Mouse (Mus musculus) ovary, postnatal 10 days (tissue): ENCODE results near the gene Fam196b.

Experiments
- DNase-seq: peaks from one replicate; pipeline ENCODE4 v3.0.0; 2022; ENCODE audit warnings: low spot score

The Fam196b gene

GRCm38 (mm10) chr11:34405311-34405710, 90.7 kb downstream of the Fam196b start:
- DNase-seq, result no peak

- no peak for DNase-seq
Measured at GRCm38 (mm10) chr11:34406309-34406708, 91.7 kb downstream of the Fam196b start.

GRCm38 (mm10) chr11:34406850-34407249, 92.2 kb downstream of the Fam196b start:
- no peak for DNase-seq

GRCm38 (mm10) chr11:34415884-34416618, 101.4 kb downstream of the Fam196b start:
- no peak for DNase-seq

- no peak for DNase-seq
Measured at GRCm38 (mm10) chr11:34416619-34416979, 102.0 kb downstream of the Fam196b start.

GRCm38 (mm10) chr11:34421061-34421460, 106.4 kb downstream of the Fam196b start:
- no peak for DNase-seq

- DNase-seq, result no peak
Measured at GRCm38 (mm10) chr11:34424546-34424945, 109.9 kb downstream of the Fam196b start.

GRCm38 (mm10) chr11:34427212-34427611, 112.6 kb downstream of the Fam196b start:
- DNase-seq, result no peak

- DNase-seq, result no peak
Measured at GRCm38 (mm10) chr11:34430940-34431339, 116.3 kb downstream of the Fam196b start.

GRCm38 (mm10) chr11:34431371-34431770, 116.7 kb downstream of the Fam196b start:
- no peak for DNase-seq

GRCm38 (mm10) chr11:34431978-34432377, 117.4 kb downstream of the Fam196b start:
- no peak for DNase-seq

- no peak for DNase-seq
Measured at GRCm38 (mm10) chr11:34437446-34437845, 122.8 kb downstream of the Fam196b start.

GRCm38 (mm10) chr11:34438429-34438828, 123.8 kb downstream of the Fam196b start:
- DNase-seq, result no peak

- no peak for DNase-seq
Measured at GRCm38 (mm10) chr11:34447891-34448290, 133.3 kb downstream of the Fam196b start.

- DNase-seq, result no peak
Measured at GRCm38 (mm10) chr11:34449944-34450343, 135.3 kb downstream of the Fam196b start.

- no peak for DNase-seq
Measured at GRCm38 (mm10) chr11:34467056-34467455, 152.4 kb downstream of the Fam196b start.

GRCm38 (mm10) chr11:34468571-34468970, 153.9 kb downstream of the Fam196b start:
- no peak for DNase-seq

- no peak for DNase-seq
Measured at GRCm38 (mm10) chr11:34469792-34470191, 155.2 kb downstream of the Fam196b start.
